Mouse (Mus musculus) spleen, postnatal 14 days (tissue): Measurements from ENCODE around the gene Gstt1.

ENCODE experiments used
- DNase-seq, 2 experiments: peaks; one replicate each; pipeline ENCODE4 v3.0.0; 2021 to 2022; ENCODE audit warnings: low spot score in 2 of 2

Gene Gstt1

GRCm38 (mm10) chr10:75764519-75765473 lies 33.6 kb downstream of the Gstt1 start:
- peak; percentile 56 to 79 for DNase-seq

- peak; percentile 90 to 97 for DNase-seq
Measured at GRCm38 (mm10) chr10:75763682-75764518, 34.5 kb downstream of the Gstt1 start, which contains the start of gene Cabin1. Cabin1 (minus strand) TSS chr10:75764341.

GRCm38 (mm10) chr10:75762413-75762812 lies 36.0 kb downstream of the Gstt1 start:
- no peak for DNase-seq

- DNase-seq = no peak
Measured at GRCm38 (mm10) chr10:75760311-75760710, 38.1 kb downstream of the Gstt1 start.

GRCm38 (mm10) chr10:75756719-75757118 lies 41.7 kb downstream of the Gstt1 start:
- DNase-seq = no peak

- DNase-seq = peak; percentile 59 to 77
Measured at GRCm38 (mm10) chr10:75744017-75744416, 54.4 kb downstream of the Gstt1 start.

- DNase-seq = no peak
Measured at GRCm38 (mm10) chr10:75743369-75743768, 55.0 kb downstream of the Gstt1 start.

GRCm38 (mm10) chr10:75740866-75741265 lies 57.5 kb downstream of the Gstt1 start:
- DNase-seq = no peak
